Mouse (Mus musculus) kidney, embryonic 14.5 days (tissue): ENCODE results near the gene Nrxn2. TPM values are rescaled to one million over a fixed set of nuclear protein-coding genes. Genes with fewer than 3 reads are reported as not detected.

Source experiments
- ATAC-seq: fragments of 200-750 bp; cut with Nextera tagmentation; 2 replicates; pipeline ENCODE4 v1.8.0; 2017; ENCODE audit warnings: moderate number of reproducible peaks, mild to moderate bottlenecking, moderate TSS enrichment, moderate library complexity; ENCODE audit not compliant: low FRiP score, low TSS enrichment
- H3K27ac ChIP-seq: fragments of 300-500 bp; sonication (generic); 2 replicates; pipeline ENCODE4 v1.5.1; 2014; ENCODE audit warnings: low read depth, mild to moderate bottlenecking, low read length, moderate library complexity, mixed read lengths
- H3K27me3 ChIP-seq: fragments of 300-500 bp; sonication (generic); 2 replicates; pipeline ENCODE4 v1.6.1; 2014; ENCODE audit warnings: mild to moderate bottlenecking, low read length; ENCODE audit not compliant: control insufficient read depth, insufficient read depth
- H3K36me3 ChIP-seq: fragments of 300-500 bp; sonication (generic); 2 replicates; pipeline ENCODE4 v1.6.1; 2014; ENCODE audit warnings: low read length, mixed read lengths; ENCODE audit not compliant: control insufficient read depth, insufficient read depth
- H3K4me1 ChIP-seq: fragments of 300-500 bp; sonication (generic); 2 replicates; pipeline ENCODE4 v1.6.1; 2014; ENCODE audit warnings: low read length, mixed read lengths; ENCODE audit not compliant: control insufficient read depth, insufficient read depth
- H3K4me2 ChIP-seq: fragments of 300-500 bp; sonication (generic); replicated peaks from 2 replicates; pipeline ENCODE4 v1.6.1; 2014; ENCODE audit warnings: low read depth, mild to moderate bottlenecking, low read length
- H3K4me3 ChIP-seq: fragments of 300-500 bp; sonication (generic); 2 replicates; pipeline ENCODE4 v1.5.1; 2014; ENCODE audit warnings: mild to moderate bottlenecking, low read length
- H3K9ac ChIP-seq: fragments of 300-500 bp; sonication (generic); 2 replicates; pipeline ENCODE4 v1.6.1; 2014; ENCODE audit warnings: low read depth, mild to moderate bottlenecking, low read length, moderate library complexity
- H3K9me3 ChIP-seq: fragments of 300-500 bp; sonication (generic); 2 replicates; pipeline ENCODE4 v1.6.1; 2016; ENCODE audit warnings: low read length; ENCODE audit not compliant: control insufficient read depth
- WGBS: fragments of 180-500 bp; shearing (Covaris S2); extraction: QIAGEN DNeasy Blood & Tissue Kit; methylation state at CpG from one replicate; pipeline ENCODE4 v1.1.7; 2014; 5-methylcytosine and 5-hydroxymethylcytosine counted together
- polyA plus RNA-seq: library from polyadenylated mRNA; unstranded; fragments of >200 nt; fragmentation: Nextera tagmentation; extraction: Ambion mirVana; gene quantifications from 2 replicates; pipeline ENCODE4 v1.2.1, GENCODE M21; 2014

Nrxn2 gene
- polyA plus RNA-seq, 1 experiment from 2014 or later: 5.4 TPM

- Histone ChIP-seq H3K4me3 (no peak overlapping the region), H3K36me3 (no peaks in the 10 kb centered on the region), H3K27me3 (no peaks in the 10 kb centered on the region), H3K4me2 (no peak overlapping the region), H3K9ac (no peak overlapping the region), H3K27ac (no peak overlapping the region), H3K4me1 (peaks cover 16% of the 10 kb centered on the region; the same call in 1 of the 2 replicates), H3K9me3 (no peaks in the 10 kb centered on the region; the same call in 1 of the 2 replicates)
- WGBS: 36% methylated on average over 5 of the region's 5 CpGs
- ATAC-seq: 0 out of 2 replicates have a peak, but pooled peaks have one; percentile 37
Observed at GRCm38 (mm10) chr19:6465090-6465489, 46.6 kb downstream of the Nrxn2 start.

DNA sequence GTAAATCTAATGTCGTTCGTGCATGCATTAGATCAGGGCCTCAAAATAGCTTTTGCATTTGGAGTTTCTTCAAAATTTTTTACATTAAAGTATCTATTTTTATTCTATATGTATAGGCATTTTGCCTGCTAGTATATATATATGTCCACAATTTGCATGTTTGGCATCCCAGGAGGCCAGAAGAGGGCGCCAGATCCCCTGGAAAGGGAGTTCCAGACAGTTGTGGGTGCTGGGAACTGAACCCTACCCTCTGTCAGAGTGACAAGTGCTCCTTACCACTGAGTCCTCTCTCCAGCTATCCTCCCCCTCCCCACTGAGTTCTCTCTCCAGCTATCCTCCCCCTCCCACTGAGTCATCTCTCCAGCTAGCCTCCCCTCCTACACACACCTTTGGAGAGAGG is 48.4 kb downstream of the Nrxn2 start:
- no peak overlapping the region for H3K4me2 ChIP-seq
- 96% methylated on average over 3 of the region's 3 CpGs for WGBS
- no peak for ATAC-seq

GRCm38 (mm10) chr19:6467374-6467979 is 48.9 kb downstream of the Nrxn2 start:
- H3K27ac ChIP-seq: no peak overlapping the region
- no peak for ATAC-seq
- WGBS: 90% methylated on average over 15 of the region's 15 CpGs

More for the DNA sequence above, 48.4 kb downstream of the Nrxn2 start:
- H3K4me3 ChIP-seq: no peak overlapping the region
- no peak overlapping the region for H3K27ac ChIP-seq
- peaks cover 16% of the 10 kb centered on the region; the same call in 1 of the 2 replicates for H3K4me1 ChIP-seq
- H3K36me3 ChIP-seq: no peaks in the 10 kb centered on the region
- no peaks in the 10 kb centered on the region for H3K27me3 ChIP-seq
- no peak overlapping the region for H3K9ac ChIP-seq
- H3K9me3 ChIP-seq: no peaks in the 10 kb centered on the region; the same call in 1 of the 2 replicates

GRCm38 (mm10) chr19:6471630-6472029 is 53.1 kb downstream of the Nrxn2 start:
- Histone ChIP-seq H3K36me3 (no peaks in the 10 kb centered on the region), H3K9me3 (no peaks in the 10 kb centered on the region; the same call in 1 of the 2 replicates), H3K4me3 (no peak overlapping the region), H3K27ac (no peak overlapping the region), H3K27me3 (no peaks in the 10 kb centered on the region), H3K4me1 (peaks cover 2% of the 10 kb centered on the region; the same call in 1 of the 2 replicates), H3K9ac (no peak overlapping the region), H3K4me2 (no peak overlapping the region)
- no peak for ATAC-seq
- WGBS: 68% methylated on average over 5 of the region's 5 CpGs

More at GRCm38 (mm10) chr19:6467374-6467979, 48.9 kb downstream of the Nrxn2 start:
- Histone ChIP-seq H3K4me3 (no peak overlapping the region), H3K36me3 (no peaks in the 10 kb centered on the region), H3K4me1 (peaks cover 16% of the 10 kb centered on the region; the same call in 1 of the 2 replicates), H3K27me3 (no peaks in the 10 kb centered on the region), H3K4me2 (no peak overlapping the region), H3K9me3 (no peaks in the 10 kb centered on the region; the same call in 1 of the 2 replicates), H3K9ac (no peak overlapping the region)

DNA sequence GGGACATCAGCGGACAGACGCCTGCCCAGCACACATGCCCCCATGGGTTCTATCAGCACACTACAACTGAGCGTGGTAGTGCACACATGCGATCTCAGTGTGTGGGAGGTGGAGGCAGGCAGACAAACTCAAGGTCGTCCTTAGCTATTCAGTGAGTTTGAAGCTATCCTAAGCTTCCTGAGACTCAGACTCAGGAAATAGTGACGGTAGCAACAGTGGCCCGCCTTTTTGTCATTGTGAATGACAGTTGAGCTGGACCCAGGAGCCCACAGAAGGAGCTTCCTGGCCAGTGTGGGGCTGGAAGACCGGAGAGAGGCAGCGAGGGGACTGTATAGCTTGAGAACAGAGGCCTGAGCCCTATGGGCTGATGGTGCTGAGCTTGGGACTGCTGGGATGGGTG is 54.3 kb downstream of the Nrxn2 start:
- H3K9ac ChIP-seq: no peak overlapping the region
- ATAC-seq: no peak
- no peak overlapping the region for H3K27ac ChIP-seq
- WGBS: 79% methylated on average over 9 of the region's 9 CpGs
- H3K9me3 ChIP-seq: no peaks in the 10 kb centered on the region
- H3K27me3 ChIP-seq: no peaks in the 10 kb centered on the region
- no peak overlapping the region for H3K4me2 ChIP-seq
- peaks cover 2% of the 10 kb centered on the region; the same call in 1 of the 2 replicates for H3K4me1 ChIP-seq
- H3K36me3 ChIP-seq: no peaks in the 10 kb centered on the region
- H3K4me3 ChIP-seq: no peak overlapping the region

- no peaks in the 10 kb centered on the region for H3K36me3 ChIP-seq
- no peak for ATAC-seq
- no peak overlapping the region for H3K4me3 ChIP-seq
- no peak overlapping the region for H3K27ac ChIP-seq
- H3K4me2 ChIP-seq: no peak overlapping the region
- H3K4me1 ChIP-seq: peaks cover 2% of the 10 kb centered on the region; the same call in 1 of the 2 replicates
- H3K9me3 ChIP-seq: no peaks in the 10 kb centered on the region
- no peaks in the 10 kb centered on the region for H3K27me3 ChIP-seq
- 29% methylated on average over 15 of the region's 15 CpGs for WGBS
- H3K9ac ChIP-seq: no peak overlapping the region
Observed at GRCm38 (mm10) chr19:6474706-6475105, 56.2 kb downstream of the Nrxn2 start.

- Histone ChIP-seq H3K4me2 (no peak overlapping the region), H3K4me3 (no peak overlapping the region), H3K27ac (no peak overlapping the region), H3K4me1 (peaks cover 2% of the 10 kb centered on the region; the same call in 1 of the 2 replicates), H3K36me3 (no peaks in the 10 kb centered on the region), H3K27me3 (no peaks in the 10 kb centered on the region), H3K9me3 (no peaks in the 10 kb centered on the region), H3K9ac (no peak overlapping the region)
- WGBS: 46% methylated on average over 5 of the region's 5 CpGs
- ATAC-seq: no peak
Observed at GRCm38 (mm10) chr19:6475129-6475528, 56.6 kb downstream of the Nrxn2 start.

- Histone ChIP-seq H3K4me1 (peaks cover 2% of the 10 kb centered on the region; the same call in 1 of the 2 replicates), H3K9me3 (no peaks in the 10 kb centered on the region), H3K27me3 (no peaks in the 10 kb centered on the region), H3K36me3 (no peaks in the 10 kb centered on the region), H3K27ac (no peak overlapping the region), H3K9ac (no peak overlapping the region), H3K4me3 (no peak overlapping the region), H3K4me2 (no peak overlapping the region)
- ATAC-seq: no peak
- WGBS: 47% methylated on average over 4 of the region's 4 CpGs
Observed at GRCm38 (mm10) chr19:6477007-6477406, 58.5 kb downstream of the Nrxn2 start.

DNA sequence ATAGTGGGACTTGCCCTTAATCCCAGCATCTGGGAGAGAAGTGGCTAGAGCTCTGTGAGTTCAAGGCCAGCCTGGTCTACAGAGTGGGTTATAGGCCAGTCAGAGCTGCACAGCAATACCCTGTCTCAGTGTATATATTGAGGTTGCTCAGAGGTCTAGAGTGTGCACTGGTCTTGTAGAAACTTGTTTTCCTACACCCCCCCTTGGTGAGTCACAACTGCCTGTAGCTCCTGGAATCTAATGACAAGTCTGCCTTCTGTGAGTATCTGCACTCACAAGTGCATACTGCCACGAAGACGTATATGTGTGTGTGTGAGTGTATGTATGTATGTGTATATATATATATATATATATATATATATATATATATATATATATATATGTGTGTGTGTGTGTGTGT is 60.0 kb downstream of the Nrxn2 start:
- no peak overlapping the region for H3K4me2 ChIP-seq
- H3K9ac ChIP-seq: no peak overlapping the region
- ATAC-seq: no peak
- no peaks in the 10 kb centered on the region for H3K9me3 ChIP-seq
- no peaks in the 10 kb centered on the region for H3K36me3 ChIP-seq
- peaks cover 2% of the 10 kb centered on the region; the same call in 1 of the 2 replicates for H3K4me1 ChIP-seq
- H3K27ac ChIP-seq: no peak overlapping the region
- WGBS: 94% methylated on average over 2 of the region's 2 CpGs
- no peaks in the 10 kb centered on the region for H3K27me3 ChIP-seq
- H3K4me3 ChIP-seq: no peak overlapping the region
